Mouse (Mus musculus) liver, embryonic 15.5 days (tissue): ENCODE data around the gene Sox30. TPM values are rescaled to one million over a fixed set of nuclear protein-coding genes. Genes with fewer than 3 reads are reported as not detected.

ENCODE experiments used
- ATAC-seq: fragments of 200-750 bp; cut with Nextera tagmentation; 2 replicates; pipeline ENCODE4 v1.8.0; 2017; ENCODE audit warnings: moderate number of reproducible peaks, mild to moderate bottlenecking, moderate library complexity; ENCODE audit not compliant: insufficient read depth
- H3K27ac ChIP-seq: fragments of 300-500 bp; sonication (generic); replicated peaks from 2 replicates; pipeline ENCODE4 v1.5.1; 2015; ENCODE audit warnings: mild to moderate bottlenecking, inconsistent platforms
- H3K27me3 ChIP-seq: fragments of 300-500 bp; sonication (generic); 2 replicates; pipeline ENCODE4 v1.6.1; 2015; ENCODE audit warnings: mild to moderate bottlenecking, inconsistent platforms
- H3K36me3 ChIP-seq: fragments of 300-500 bp; sonication (generic); replicated peaks from 2 replicates; pipeline ENCODE4 v1.6.1; 2015; ENCODE audit warnings: moderate library complexity, mild to moderate bottlenecking, inconsistent platforms
- H3K4me1 ChIP-seq: fragments of 300-500 bp; sonication (generic); replicated peaks from 2 replicates; pipeline ENCODE4 v1.6.1; 2015; ENCODE audit warnings: inconsistent platforms
- H3K4me2 ChIP-seq: fragments of 300-500 bp; sonication (generic); 2 replicates; pipeline ENCODE4 v1.6.1; 2015; ENCODE audit warnings: moderate library complexity, mild to moderate bottlenecking, inconsistent platforms
- H3K4me3 ChIP-seq: fragments of 300-500 bp; sonication (generic); replicated peaks from 2 replicates; pipeline ENCODE4 v1.5.1; 2015; ENCODE audit warnings: mild to moderate bottlenecking, inconsistent platforms
- H3K9ac ChIP-seq: fragments of 300-500 bp; sonication (generic); 2 replicates; pipeline ENCODE4 v1.6.1; 2015; ENCODE audit warnings: moderate library complexity, mild to moderate bottlenecking, inconsistent platforms
- H3K9me3 ChIP-seq: fragments of 300-500 bp; sonication (generic); replicated peaks from 2 replicates; pipeline ENCODE4 v1.6.1; 2016; ENCODE audit warnings: inconsistent platforms
- WGBS: fragments of 180-500 bp; shearing (Covaris S2); methylation state at CpG from one replicate; pipeline ENCODE4 v1.1.7; 2015; ENCODE audit warnings: mixed read lengths; ENCODE audit not compliant: insufficient replicate concordance; 5-methylcytosine and 5-hydroxymethylcytosine counted together
- polyA plus RNA-seq: library from polyadenylated mRNA; unstranded; fragments of >200 nt; fragmentation: Nextera tagmentation; extraction: Ambion mirVana; gene quantifications from 2 replicates; pipeline ENCODE4 v1.2.1, GENCODE M21; 2015

Sox30 gene
- polyA plus RNA-seq, 1 experiment from 2014 or later, result not detected

DNA sequence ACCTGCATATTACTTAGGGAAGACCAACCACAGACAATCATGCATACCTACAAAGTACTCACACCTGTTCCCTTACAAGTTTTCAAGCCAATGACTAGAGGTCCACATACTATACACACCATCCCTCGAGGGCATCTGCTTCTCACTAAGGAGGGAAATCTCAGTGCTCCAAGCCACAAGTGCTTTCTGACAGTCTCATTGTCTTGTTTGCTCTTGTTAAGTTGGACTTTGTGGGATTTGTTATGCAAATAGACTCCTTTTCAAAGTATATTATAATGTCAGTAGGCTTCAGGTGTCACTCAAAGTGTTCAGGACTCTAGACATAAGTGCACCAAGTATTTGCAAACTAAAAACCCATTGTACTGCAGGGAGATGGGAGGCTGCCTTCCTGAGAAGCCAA is 40.1 kb downstream of the Sox30 start:
- H3K9ac ChIP-seq, result no peak overlapping the region
- no peaks in the 10 kb centered on the region for H3K27me3 ChIP-seq
- H3K4me1 ChIP-seq, result 0 out of 2 replicates have a peak, but pooled peaks cover 3% of the 10 kb centered on the region
- H3K27ac ChIP-seq, result no peak overlapping the region
- no peak overlapping the region for H3K4me3 ChIP-seq
- ATAC-seq, result no peak
- no peaks in the 10 kb centered on the region for H3K9me3 ChIP-seq
- H3K4me2 ChIP-seq, result no peak overlapping the region
- no peaks in the 10 kb centered on the region for H3K36me3 ChIP-seq
- WGBS, result 30% methylated on average over 1 of the region's 1 CpGs

DNA sequence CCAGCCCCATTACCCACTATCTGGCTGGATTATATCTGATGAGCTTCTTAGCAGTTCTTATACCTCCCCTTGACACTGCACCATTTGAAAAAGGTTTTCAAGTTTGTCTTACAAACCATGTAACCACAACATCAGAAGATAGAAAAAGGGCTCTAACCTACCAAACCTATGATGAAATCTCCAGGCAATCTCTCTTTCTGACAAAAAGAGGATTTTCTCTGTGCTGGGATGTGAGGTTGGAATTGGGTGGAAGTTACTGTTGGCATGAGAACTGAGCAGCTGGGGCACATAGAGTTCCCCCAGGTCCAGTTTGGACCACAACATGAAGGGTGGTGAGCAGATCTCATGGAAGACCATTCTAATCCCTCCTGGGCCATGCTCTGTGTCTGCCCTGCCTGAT is 41.7 kb downstream of the Sox30 start:
- H3K4me3 ChIP-seq, result no peak overlapping the region
- ATAC-seq, result no peak
- no peak overlapping the region for H3K9ac ChIP-seq
- H3K27ac ChIP-seq, result no peak overlapping the region
- no peaks in the 10 kb centered on the region for H3K9me3 ChIP-seq
- no peak overlapping the region for H3K4me2 ChIP-seq
- 0 out of 2 replicates have a peak, but pooled peaks cover 3% of the 10 kb centered on the region for H3K4me1 ChIP-seq
- H3K27me3 ChIP-seq, result no peaks in the 10 kb centered on the region
- H3K36me3 ChIP-seq, result no peaks in the 10 kb centered on the region

DNA sequence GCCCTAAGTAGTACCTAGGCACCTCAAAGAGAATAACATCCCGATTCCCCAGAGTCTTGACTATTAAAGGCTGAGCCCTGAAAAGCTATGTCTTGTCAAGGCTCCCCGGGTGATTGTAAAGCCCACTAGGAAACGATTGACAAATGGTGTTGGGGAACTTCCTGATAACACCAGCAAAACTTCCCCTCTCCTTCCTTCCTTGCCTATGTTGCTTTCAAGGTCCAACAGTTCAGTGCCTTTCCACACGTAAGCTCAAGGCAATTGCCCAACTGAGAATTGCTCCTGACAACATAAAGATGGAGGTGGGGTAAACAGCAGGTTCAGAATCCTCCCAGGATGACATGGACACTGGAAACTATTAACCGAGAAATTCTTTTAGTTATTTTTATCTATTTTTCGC is 42.9 kb downstream of the Sox30 start:
- Histone ChIP-seq H3K27ac (no peak overlapping the region), H3K4me1 (0 out of 2 replicates have a peak, but pooled peaks cover 3% of the 10 kb centered on the region), H3K9ac (no peak overlapping the region), H3K4me3 (no peak overlapping the region), H3K9me3 (no peaks in the 10 kb centered on the region), H3K27me3 (no peaks in the 10 kb centered on the region), H3K4me2 (no peak overlapping the region), H3K36me3 (no peaks in the 10 kb centered on the region)
- WGBS, result 38% methylated on average over 6 of the region's 6 CpGs
- ATAC-seq, result no peak

GRCm38 (mm10) chr11:46025962-46026392 is 45.9 kb downstream of the Sox30 start:
- WGBS, result 62% methylated on average over 7 of the region's 7 CpGs
- Histone ChIP-seq H3K9me3 (no peaks in the 10 kb centered on the region), H3K4me1 (0 out of 2 replicates have a peak, but pooled peaks cover 3% of the 10 kb centered on the region), H3K27me3 (no peaks in the 10 kb centered on the region), H3K4me2 (no peak overlapping the region), H3K9ac (no peak overlapping the region), H3K36me3 (no peaks in the 10 kb centered on the region), H3K4me3 (no peak overlapping the region), H3K27ac (no peak overlapping the region)
- ATAC-seq, result no peak

GRCm38 (mm10) chr11:46027952-46028814 is 48.1 kb downstream of the Sox30 start:
- Histone ChIP-seq H3K27ac (no peak overlapping the region), H3K36me3 (no peaks in the 10 kb centered on the region), H3K9ac (no peak overlapping the region), H3K4me1 (0 out of 2 replicates have a peak, but pooled peaks cover 2% of the 10 kb centered on the region), H3K9me3 (no peaks in the 10 kb centered on the region), H3K4me2 (no peak overlapping the region), H3K27me3 (no peaks in the 10 kb centered on the region), H3K4me3 (no peak overlapping the region)
- no peak for ATAC-seq
- 60% methylated on average over 6 of the region's 6 CpGs for WGBS

DNA sequence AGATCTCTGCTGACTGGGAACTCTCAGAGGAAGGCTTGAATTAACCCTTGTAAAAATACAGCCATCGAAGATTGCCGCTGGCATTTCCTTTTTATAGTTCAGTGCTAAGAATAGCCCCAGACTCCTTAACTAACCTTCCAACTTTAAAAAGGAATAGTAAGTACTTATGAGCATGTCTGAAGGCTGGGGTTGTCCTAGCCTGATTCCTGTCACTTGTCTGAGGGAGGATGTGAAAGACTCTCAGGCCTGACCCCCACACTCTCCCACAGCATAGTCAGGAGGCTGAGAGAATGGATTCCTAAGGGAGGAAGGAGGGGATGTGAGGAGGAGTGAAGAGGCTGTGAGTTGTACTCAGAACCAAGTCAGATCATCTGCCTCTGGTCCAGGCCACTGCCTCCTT is 49.4 kb downstream of the Sox30 start:
- Histone ChIP-seq H3K27me3 (no peaks in the 10 kb centered on the region), H3K4me3 (no peak overlapping the region), H3K9me3 (no peaks in the 10 kb centered on the region), H3K36me3 (no peaks in the 10 kb centered on the region), H3K4me1 (no peaks in the 10 kb centered on the region), H3K4me2 (no peak overlapping the region), H3K27ac (no peak overlapping the region), H3K9ac (no peak overlapping the region)
- 60% methylated on average over 2 of the region's 2 CpGs for WGBS
- no peak for ATAC-seq

DNA sequence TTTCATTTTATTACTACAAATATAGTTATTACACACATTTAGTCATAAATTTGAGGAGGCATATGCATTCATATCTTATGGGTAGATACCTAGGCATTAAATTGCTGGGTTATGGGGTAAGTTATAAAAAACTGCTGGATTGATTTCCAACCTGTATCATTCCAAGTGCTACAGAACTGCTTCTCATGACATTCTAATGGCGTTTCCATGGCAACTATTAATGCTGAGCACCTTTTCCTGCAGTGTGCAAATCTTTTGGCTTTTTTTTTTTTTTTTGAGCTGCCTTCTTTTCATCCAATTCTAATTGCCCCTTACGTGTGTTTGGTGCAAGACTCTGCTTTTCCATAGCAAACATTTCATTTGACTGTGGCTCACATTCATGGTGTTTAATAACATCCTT is 49.9 kb downstream of the Sox30 start:
- Histone ChIP-seq H3K27me3 (no peaks in the 10 kb centered on the region), H3K36me3 (no peaks in the 10 kb centered on the region), H3K4me3 (no peak overlapping the region), H3K27ac (no peak overlapping the region), H3K4me2 (no peak overlapping the region), H3K9ac (no peak overlapping the region), H3K9me3 (no peaks in the 10 kb centered on the region), H3K4me1 (no peaks in the 10 kb centered on the region)
- ATAC-seq, result no peak
- WGBS, result 52% methylated on average over 2 of the region's 2 CpGs

GRCm38 (mm10) chr11:46031470-46031869 is 51.4 kb downstream of the Sox30 start:
- Histone ChIP-seq H3K4me1 (no peaks in the 10 kb centered on the region), H3K9ac (no peak overlapping the region), H3K27me3 (no peaks in the 10 kb centered on the region), H3K9me3 (no peaks in the 10 kb centered on the region), H3K4me2 (no peak overlapping the region), H3K27ac (no peak overlapping the region), H3K36me3 (no peaks in the 10 kb centered on the region), H3K4me3 (no peak overlapping the region)
- ATAC-seq, result no peak
- WGBS, result 26% methylated on average over 3 of the region's 3 CpGs

- Histone ChIP-seq H3K27ac (no peak overlapping the region), H3K4me1 (no peaks in the 10 kb centered on the region), H3K9me3 (no peaks in the 10 kb centered on the region), H3K4me2 (no peak overlapping the region), H3K9ac (no peak overlapping the region), H3K27me3 (no peaks in the 10 kb centered on the region), H3K36me3 (no peaks in the 10 kb centered on the region), H3K4me3 (no peak overlapping the region)
- WGBS, result 70% methylated on average over 7 of the region's 7 CpGs
- ATAC-seq, result no peak
Observed at GRCm38 (mm10) chr11:46032956-46033355, 52.8 kb downstream of the Sox30 start.

DNA sequence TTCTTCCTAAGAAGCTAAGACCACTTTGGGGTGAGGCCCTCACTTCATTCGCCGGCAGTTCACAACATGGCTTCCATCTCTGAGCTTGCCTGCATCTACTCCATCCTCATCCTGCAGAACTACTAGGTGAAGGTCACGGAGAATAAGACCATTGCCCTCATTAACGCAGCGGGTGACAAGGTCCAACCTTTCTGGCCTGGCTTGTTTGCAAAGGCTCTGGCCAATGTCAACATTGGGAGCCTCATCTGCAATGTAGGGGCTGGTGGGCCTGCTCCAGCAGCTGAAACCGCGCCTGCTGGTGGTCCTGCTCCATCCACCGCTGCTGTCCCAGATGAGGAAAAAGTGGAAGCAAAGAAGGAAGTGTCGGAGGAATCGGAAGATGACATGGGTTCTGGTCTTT is 56.3 kb downstream of the Sox30 start:
- Histone ChIP-seq H3K36me3 (no peaks in the 10 kb centered on the region), H3K4me2 (no peak overlapping the region), H3K4me3 (no peak overlapping the region), H3K9ac (no peak overlapping the region), H3K9me3 (no peaks in the 10 kb centered on the region), H3K4me1 (no peaks in the 10 kb centered on the region), H3K27me3 (no peaks in the 10 kb centered on the region), H3K27ac (no peak overlapping the region)
- 75% methylated on average over 10 of the region's 10 CpGs for WGBS
- no peak for ATAC-seq

GRCm38 (mm10) chr11:46038901-46039300 is 58.8 kb downstream of the Sox30 start:
- H3K27me3 ChIP-seq, result no peaks in the 10 kb centered on the region
- H3K9ac ChIP-seq, result no peak overlapping the region
- H3K9me3 ChIP-seq, result no peaks in the 10 kb centered on the region
- peak overlapping the region; percentile 13; the same call in 1 of the 2 replicates for H3K4me2 ChIP-seq
- ATAC-seq, result no peak
- H3K36me3 ChIP-seq, result no peaks in the 10 kb centered on the region
- no peak overlapping the region for H3K4me3 ChIP-seq
- no peaks in the 10 kb centered on the region for H3K4me1 ChIP-seq
- 66% methylated on average over 15 of the region's 15 CpGs for WGBS
- no peak overlapping the region for H3K27ac ChIP-seq
